Mouse (Mus musculus) liver, embryonic 12.5 days (tissue): ENCODE measurements around the gene Wdr18. TPM values are rescaled to one million over a fixed set of nuclear protein-coding genes. Genes with fewer than 3 reads are reported as not detected.
A peak's percentile ranks its signal among the peaks of the same experiment; 100 is the strongest.

ENCODE experiments used
- ATAC-seq: fragments of 200-750 bp; cut with Nextera tagmentation; 2 replicates; pipeline ENCODE4 v1.8.0; 2017; ENCODE audit warnings: moderate number of reproducible peaks, mild to moderate bottlenecking, moderate library complexity
- H3K27ac ChIP-seq: fragments of 300-500 bp; sonication (generic); 2 replicates; pipeline ENCODE4 v1.5.1; 2016; ENCODE audit warnings: mild to moderate bottlenecking
- H3K27me3 ChIP-seq: fragments of 300-500 bp; sonication (generic); replicated peaks from 2 replicates; pipeline ENCODE4 v1.6.1; 2016; ENCODE audit warnings: mild to moderate bottlenecking, moderate library complexity
- H3K36me3 ChIP-seq: fragments of 300-500 bp; sonication (generic); 2 replicates; pipeline ENCODE4 v1.6.1; 2016; ENCODE audit warnings: mild to moderate bottlenecking, moderate library complexity
- H3K4me1 ChIP-seq: fragments of 300-500 bp; sonication (generic); 2 replicates; pipeline ENCODE4 v1.6.1; 2016
- H3K4me2 ChIP-seq: fragments of 300-500 bp; sonication (generic); 2 replicates; pipeline ENCODE4 v1.6.1; 2016; ENCODE audit warnings: mild to moderate bottlenecking, moderate library complexity
- H3K4me3 ChIP-seq: fragments of 300-500 bp; sonication (generic); 2 replicates; pipeline ENCODE4 v1.5.1; 2016; ENCODE audit warnings: mild to moderate bottlenecking, moderate library complexity
- H3K9ac ChIP-seq: fragments of 300-500 bp; sonication (generic); 2 replicates; pipeline ENCODE4 v1.6.1; 2016; ENCODE audit warnings: mild to moderate bottlenecking, moderate library complexity
- H3K9me3 ChIP-seq: fragments of 300-500 bp; sonication (generic); replicated peaks from 2 replicates; pipeline ENCODE4 v1.6.1; 2016; ENCODE audit warnings: mild to moderate bottlenecking, moderate library complexity
- WGBS: fragments of 180-500 bp; shearing (Covaris S2); methylation state at CpG from one replicate; pipeline ENCODE4 v1.1.7; 2016; ENCODE audit not compliant: insufficient replicate concordance; 5-methylcytosine and 5-hydroxymethylcytosine counted together
- polyA plus RNA-seq: library from polyadenylated mRNA; unstranded; fragments of >200 nt; fragmentation: Nextera tagmentation; extraction: Ambion mirVana; gene quantifications from 2 replicates; pipeline ENCODE4 v1.2.1, GENCODE M21; 2016

Gene Wdr18
- polyA plus RNA-seq, 1 experiment from 2014 or later: 114 TPM

DNA sequence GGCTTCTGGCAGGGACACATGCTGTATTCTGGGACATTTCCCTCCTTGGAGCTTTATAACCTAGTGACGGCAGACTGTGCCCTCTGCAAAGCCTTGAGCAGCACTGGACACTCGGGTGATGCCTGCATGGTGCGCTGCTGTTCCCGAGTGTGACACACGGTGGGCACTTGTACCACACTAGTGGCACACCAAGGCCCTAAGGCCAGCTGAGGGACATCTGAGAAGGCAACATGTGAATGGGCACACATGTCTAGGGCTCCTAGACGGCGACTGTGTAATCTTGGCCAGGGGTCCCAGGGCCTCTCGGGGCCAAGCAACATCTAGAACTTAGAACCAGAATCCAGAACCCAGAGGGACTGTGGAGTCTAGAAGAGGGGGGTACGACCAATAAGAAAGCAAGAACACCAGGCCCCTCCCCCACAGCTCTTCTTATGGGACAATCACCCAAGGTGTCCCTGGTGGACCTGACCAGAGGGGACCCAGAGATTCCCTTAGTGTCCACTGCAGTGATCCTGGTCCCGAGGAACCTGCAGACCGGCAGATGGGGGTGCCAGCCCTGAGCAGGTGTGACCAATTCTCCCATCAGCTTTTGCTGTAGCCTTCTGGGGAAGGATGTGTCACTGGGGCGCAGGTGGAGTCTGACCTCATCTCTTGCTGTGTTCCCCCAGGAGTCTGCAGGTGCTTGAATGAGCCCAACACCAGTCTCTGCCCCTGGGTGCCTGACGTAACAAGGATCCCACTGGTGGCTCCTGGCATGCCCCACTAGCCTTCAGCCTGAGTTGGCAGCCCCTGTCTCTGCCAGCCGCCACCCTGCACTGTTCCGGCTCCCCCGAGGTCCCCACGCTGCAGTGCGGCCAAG lies 29.8 kb upstream of the Wdr18 start:
- Histone ChIP-seq H3K4me1 (peaks cover 86% of the 10 kb centered on the region), H3K36me3 (peaks cover 51% of the 10 kb centered on the region), H3K4me3 (no peak overlapping the region), H3K9me3 (no peaks in the 10 kb centered on the region), H3K27ac (peak overlapping the region; percentile 88), H3K4me2 (peak overlapping the region; percentile 96), H3K27me3 (no peaks in the 10 kb centered on the region), H3K9ac (no peak overlapping the region)
- 86% methylated on average over 18 of the region's 18 CpGs for WGBS
- ATAC-seq: no peak

DNA sequence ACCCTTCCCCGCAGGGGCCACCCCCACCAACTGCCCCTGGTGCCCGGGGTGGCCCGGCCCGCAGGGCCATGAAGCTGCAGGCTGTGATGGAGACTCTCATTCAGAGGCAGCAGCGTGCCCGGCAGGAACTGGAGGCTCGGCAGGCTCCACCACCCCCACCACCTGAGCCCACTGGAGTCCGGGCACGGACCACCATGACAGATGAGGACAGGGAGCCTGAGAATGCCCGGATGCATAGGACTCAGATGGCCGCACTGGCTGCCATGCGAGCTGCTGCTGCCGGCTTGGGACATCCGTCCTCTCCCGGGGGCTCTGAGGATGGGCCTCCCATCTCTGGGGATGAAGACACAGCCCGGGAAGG lies 29.1 kb upstream of the Wdr18 start:
- Histone ChIP-seq H3K4me1 (peaks cover 88% of the 10 kb centered on the region), H3K27ac (no peak overlapping the region), H3K4me2 (0 out of 2 replicates have a peak overlapping the region, but pooled peaks have one; percentile 96), H3K27me3 (no peaks in the 10 kb centered on the region), H3K9ac (no peak overlapping the region), H3K36me3 (peaks cover 57% of the 10 kb centered on the region), H3K9me3 (no peaks in the 10 kb centered on the region), H3K4me3 (no peak overlapping the region)
- ATAC-seq: no peak
- WGBS: 84% methylated on average over 16 of the region's 16 CpGs

DNA sequence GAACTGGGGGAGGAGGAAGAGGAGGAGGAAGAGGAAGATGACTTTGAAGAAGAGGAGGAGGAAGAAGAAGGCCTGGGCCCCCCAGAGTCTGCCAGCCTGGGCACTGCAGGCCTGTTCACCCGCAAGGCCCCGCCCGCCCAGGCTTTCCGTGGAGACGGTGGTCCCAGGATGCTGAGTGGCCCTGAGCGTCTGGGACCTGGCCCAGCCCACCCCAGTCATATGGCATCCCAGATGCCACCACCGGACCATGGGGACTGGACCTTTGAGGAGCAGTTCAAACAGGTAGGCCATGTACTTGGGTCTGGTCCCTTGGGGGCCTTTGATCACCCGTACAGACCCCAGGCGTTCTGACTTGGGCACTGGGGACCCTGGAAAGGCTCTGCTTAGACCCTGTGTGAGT lies 28.2 kb upstream of the Wdr18 start:
- no peak for ATAC-seq
- Histone ChIP-seq H3K36me3 (peaks cover 65% of the 10 kb centered on the region), H3K27me3 (no peaks in the 10 kb centered on the region), H3K4me2 (0 out of 2 replicates have a peak overlapping the region, but pooled peaks have one; percentile 2), H3K27ac (no peak overlapping the region), H3K4me1 (peaks cover 89% of the 10 kb centered on the region), H3K4me3 (no peak overlapping the region), H3K9me3 (no peaks in the 10 kb centered on the region), H3K9ac (no peak overlapping the region)
- WGBS: 75% methylated on average over 9 of the region's 9 CpGs

DNA sequence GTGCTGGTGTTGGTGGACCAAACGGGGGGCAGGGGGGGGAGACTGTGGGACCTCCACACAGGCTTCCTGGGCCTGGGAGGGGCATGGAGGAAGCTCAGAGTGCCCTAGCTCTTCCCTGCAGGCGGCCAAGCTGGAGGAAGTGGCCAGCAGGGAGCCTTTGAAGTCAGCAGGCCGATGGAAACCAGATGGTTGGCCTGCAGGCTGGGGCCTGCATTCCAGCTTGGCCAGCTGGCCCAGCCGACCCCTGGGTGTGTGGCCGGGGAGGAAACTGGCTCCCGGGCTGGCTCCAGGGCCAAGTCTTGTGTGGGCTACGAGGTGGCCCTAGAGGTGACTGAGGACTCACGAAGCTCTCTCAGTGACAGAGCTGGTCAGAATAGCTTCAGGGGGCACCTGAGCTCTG lies 27.2 kb upstream of the Wdr18 start:
- no peak overlapping the region for H3K9ac ChIP-seq
- no peak for ATAC-seq
- peak overlapping the region; percentile 26; the same call in 1 of the 2 replicates for H3K4me2 ChIP-seq
- no peaks in the 10 kb centered on the region for H3K27me3 ChIP-seq
- H3K27ac ChIP-seq: peak overlapping the region; percentile 18; the same call in 1 of the 2 replicates
- peaks cover 73% of the 10 kb centered on the region for H3K36me3 ChIP-seq
- WGBS: 55% methylated on average over 8 of the region's 8 CpGs
- H3K9me3 ChIP-seq: no peaks in the 10 kb centered on the region
- peaks cover 98% of the 10 kb centered on the region for H3K4me1 ChIP-seq
- H3K4me3 ChIP-seq: no peak overlapping the region

DNA sequence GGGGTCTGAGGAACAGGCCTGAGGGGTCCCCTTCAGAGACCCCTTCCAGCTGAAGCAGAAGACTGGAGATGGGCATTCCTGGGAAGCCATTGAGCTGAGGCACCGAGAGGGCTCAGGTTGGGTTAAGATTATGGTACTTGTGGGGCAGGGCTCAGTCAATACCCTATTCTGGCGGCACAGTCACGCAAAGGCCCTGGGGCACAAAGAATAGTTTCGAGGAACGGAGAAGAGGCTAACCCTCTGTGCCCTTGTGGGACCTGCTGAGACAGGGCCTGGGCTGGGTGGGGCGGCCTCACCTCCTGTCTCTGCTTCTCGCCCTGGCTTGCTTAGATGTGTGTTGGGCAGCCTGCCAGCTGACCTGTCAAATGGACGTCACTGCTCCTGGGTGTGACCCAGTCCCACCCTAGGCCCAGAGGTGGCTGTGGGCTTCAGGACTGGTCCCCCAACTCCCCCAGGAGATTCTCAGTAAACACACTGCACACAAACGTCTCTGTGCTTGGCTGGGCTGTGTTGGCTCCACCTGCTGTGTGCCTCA lies 26.7 kb upstream of the Wdr18 start:
- H3K9me3 ChIP-seq: no peaks in the 10 kb centered on the region
- H3K9ac ChIP-seq: 0 out of 2 replicates have a peak overlapping the region, but pooled peaks have one; percentile 4
- H3K27ac ChIP-seq: 0 out of 2 replicates have a peak overlapping the region, but pooled peaks have one; percentile 18
- 69% methylated on average over 9 of the region's 9 CpGs for WGBS
- peaks cover 98% of the 10 kb centered on the region for H3K4me1 ChIP-seq
- ATAC-seq: no peak
- peaks cover 78% of the 10 kb centered on the region for H3K36me3 ChIP-seq
- H3K4me2 ChIP-seq: 0 out of 2 replicates have a peak overlapping the region, but pooled peaks have one; percentile 26
- H3K27me3 ChIP-seq: no peaks in the 10 kb centered on the region
- no peak overlapping the region for H3K4me3 ChIP-seq

DNA sequence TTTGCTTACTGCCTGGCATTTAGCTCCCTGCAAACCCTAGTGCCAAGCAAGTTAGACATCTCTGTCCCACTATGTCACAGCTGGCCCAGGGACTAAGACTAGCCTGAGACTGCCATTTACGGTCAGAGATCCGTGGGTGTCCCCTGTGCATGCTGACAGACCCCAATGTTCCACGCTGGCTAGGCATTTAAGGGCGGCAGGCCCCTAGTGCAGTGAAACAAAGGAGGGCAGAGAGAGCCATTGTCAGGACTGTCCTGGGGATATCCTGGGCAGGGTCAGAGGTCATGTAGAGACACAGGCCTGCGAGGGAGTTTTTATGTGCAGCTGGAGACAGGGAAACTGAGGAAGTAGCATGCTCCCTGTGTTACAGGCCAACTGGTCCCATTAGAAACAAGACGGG lies 26.1 kb upstream of the Wdr18 start:
- H3K4me3 ChIP-seq: no peak overlapping the region
- 0 out of 2 replicates have a peak overlapping the region, but pooled peaks have one; percentile 4 for H3K9ac ChIP-seq
- peaks cover 82% of the 10 kb centered on the region for H3K36me3 ChIP-seq
- 72% methylated on average over 6 of the region's 6 CpGs for WGBS
- H3K27me3 ChIP-seq: no peaks in the 10 kb centered on the region
- 0 out of 2 replicates have a peak overlapping the region, but pooled peaks have one; percentile 6 for H3K4me2 ChIP-seq
- ATAC-seq: no peak
- H3K27ac ChIP-seq: 0 out of 2 replicates have a peak overlapping the region, but pooled peaks have one; percentile 18
- no peaks in the 10 kb centered on the region for H3K9me3 ChIP-seq
- peaks cover 98% of the 10 kb centered on the region for H3K4me1 ChIP-seq

DNA sequence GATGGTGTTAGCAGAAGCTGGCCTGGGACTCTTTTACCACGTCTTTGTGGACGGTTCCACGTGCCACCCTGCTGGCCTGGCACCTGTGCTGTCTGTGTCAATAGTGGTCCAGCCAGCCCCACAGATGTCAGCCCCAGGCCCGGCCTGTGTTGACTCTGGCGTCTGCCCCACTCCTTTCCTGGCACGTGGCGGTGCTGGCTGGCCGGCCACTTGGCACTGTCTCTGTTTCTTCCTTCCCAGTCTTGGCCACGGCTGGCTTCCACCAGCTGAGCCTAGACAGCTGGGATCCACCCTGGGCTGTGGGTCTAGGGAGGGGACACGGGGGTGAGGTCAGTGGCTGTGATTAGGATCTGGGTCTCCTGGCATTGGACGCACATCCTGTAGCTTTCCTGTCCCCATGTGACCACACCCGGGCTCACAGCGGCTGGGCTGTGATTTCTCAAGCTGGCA lies 25.7 kb upstream of the Wdr18 start:
- ATAC-seq: no peak
- no peak overlapping the region for H3K4me3 ChIP-seq
- H3K36me3 ChIP-seq: peaks cover 83% of the 10 kb centered on the region
- H3K27me3 ChIP-seq: no peaks in the 10 kb centered on the region
- H3K9ac ChIP-seq: no peak overlapping the region
- peak overlapping the region; percentile 6; the same call in 1 of the 2 replicates for H3K4me2 ChIP-seq
- H3K4me1 ChIP-seq: peaks cover 98% of the 10 kb centered on the region
- peak overlapping the region; percentile 29; the same call in 1 of the 2 replicates for H3K27ac ChIP-seq
- no peaks in the 10 kb centered on the region for H3K9me3 ChIP-seq
- WGBS: 65% methylated on average over 13 of the region's 13 CpGs

DNA sequence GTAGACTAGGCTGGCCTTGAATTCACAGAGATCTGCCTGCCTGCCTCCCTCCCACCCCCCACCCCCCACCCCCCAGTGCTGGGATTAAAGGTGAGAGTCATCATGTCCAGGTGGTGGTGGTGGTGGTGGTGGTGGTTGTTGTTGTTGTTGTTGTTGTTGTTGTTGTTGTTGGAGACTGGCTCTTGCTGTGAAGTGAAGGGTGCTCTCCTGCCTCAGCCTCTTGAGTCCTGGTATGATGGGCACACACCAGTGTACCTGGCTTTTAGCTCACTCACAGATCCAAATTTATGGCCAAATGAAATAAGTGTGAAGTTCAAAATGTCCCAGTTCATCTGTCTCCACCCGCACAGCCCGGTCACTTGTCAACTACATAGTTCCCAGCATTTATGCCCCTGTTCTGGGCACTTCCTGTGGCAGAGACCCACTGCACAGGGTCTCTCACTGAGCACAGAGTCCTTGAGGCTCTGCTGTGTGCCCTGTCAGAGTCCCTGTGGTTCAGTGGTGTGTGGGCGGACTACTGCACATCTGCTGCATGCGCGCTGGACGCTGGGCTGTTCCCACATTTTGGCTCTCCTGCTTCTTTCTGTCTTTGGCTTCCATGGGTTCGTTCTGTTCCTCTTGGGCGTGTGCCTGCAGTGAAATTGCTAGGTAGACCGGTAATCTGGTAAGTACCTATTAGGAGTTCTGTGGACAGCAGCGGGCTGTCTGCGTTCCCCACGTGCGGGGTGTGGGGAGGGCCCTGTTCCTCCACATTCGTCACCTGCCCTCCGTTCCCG lies 25.0 kb upstream of the Wdr18 start:
- Histone ChIP-seq H3K36me3 (peaks cover 84% of the 10 kb centered on the region), H3K4me1 (peaks cover 98% of the 10 kb centered on the region)
- ATAC-seq: no peak

DNA sequence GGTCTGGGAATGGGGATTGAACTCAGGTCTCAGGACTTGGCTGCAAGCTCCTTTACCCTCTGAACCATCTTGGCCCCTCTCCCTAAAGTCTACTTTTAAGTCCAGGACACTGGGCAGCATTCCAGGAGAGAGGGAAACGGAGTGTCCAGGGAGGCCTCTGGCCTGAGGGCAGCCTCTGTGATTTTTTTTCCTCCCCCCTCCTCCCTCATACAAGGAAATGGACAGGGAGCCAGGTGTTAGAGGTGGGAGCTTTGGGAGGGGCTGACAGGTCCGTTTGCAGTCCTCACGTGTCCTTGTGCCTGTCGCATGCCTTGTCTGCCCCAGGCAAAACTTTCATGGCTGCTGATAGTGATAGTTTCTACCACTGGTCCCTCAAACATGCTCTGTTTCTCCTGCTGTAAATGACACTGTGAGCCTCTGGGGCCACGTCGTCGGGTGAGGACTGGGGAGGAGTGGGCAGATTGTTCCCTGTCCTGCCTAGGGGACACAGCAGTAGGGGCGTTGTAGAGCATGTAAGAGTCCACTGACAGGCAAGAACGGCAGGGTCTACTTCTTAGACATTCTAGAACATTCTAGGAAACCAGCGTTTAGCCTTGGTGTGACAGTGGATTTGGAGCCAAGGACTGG lies 23.6 kb upstream of the Wdr18 start:
- no peak overlapping the region for H3K9ac ChIP-seq
- H3K36me3 ChIP-seq: peaks cover 79% of the 10 kb centered on the region
- ATAC-seq: no peak

More for the DNA sequence above, 25.0 kb upstream of the Wdr18 start:
- H3K27me3 ChIP-seq: no peaks in the 10 kb centered on the region
- 0 out of 2 replicates have a peak overlapping the region, but pooled peaks have one; percentile 29 for H3K27ac ChIP-seq
- H3K9me3 ChIP-seq: no peaks in the 10 kb centered on the region
- H3K9ac ChIP-seq: no peak overlapping the region
- no peak overlapping the region for H3K4me3 ChIP-seq
- WGBS: 86% methylated on average over 16 of the region's 16 CpGs
- H3K4me2 ChIP-seq: no peak overlapping the region

DNA sequence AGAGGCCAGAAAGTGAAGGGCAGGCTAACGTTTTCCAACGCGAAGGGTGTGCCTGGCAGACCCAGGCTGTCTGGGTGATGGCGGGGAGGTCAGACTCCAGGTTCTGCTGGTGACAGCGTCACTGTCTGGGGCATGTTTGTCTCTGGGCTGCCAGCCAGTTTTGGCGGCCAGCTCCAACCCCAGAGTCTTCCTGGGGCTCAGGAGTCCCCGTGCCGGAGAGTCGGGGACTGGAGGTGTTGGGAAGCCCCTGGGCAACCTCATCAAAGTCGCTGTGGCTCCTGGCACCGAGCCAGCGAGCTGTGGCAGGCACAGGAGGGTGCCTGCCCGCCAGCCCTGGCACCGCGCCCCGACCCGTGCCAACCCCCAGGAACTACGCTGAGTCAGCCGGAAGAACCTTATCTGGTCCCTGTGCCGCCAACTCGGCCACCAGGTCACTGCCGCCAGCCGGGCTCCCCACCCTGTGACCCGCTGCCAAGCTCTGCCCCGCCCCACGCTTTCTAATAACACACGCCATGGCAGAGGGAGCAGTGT lies 23.0 kb upstream of the Wdr18 start:
- H3K4me1 ChIP-seq: peaks cover 92% of the 10 kb centered on the region
- H3K9ac ChIP-seq: no peak overlapping the region
- H3K27ac ChIP-seq: peak overlapping the region; percentile 71
- 0 out of 2 replicates have a peak, but pooled peaks have one; percentile 5 for ATAC-seq
- no peaks in the 10 kb centered on the region for H3K9me3 ChIP-seq
- no peak overlapping the region for H3K4me3 ChIP-seq
- H3K27me3 ChIP-seq: no peaks in the 10 kb centered on the region
- peaks cover 79% of the 10 kb centered on the region for H3K36me3 ChIP-seq
- WGBS: 72% methylated on average over 27 of the region's 27 CpGs
- H3K4me2 ChIP-seq: peak overlapping the region; percentile 9

More for the DNA sequence above, 23.6 kb upstream of the Wdr18 start:
- Histone ChIP-seq H3K27ac (peak overlapping the region; percentile 71), H3K4me3 (no peak overlapping the region), H3K27me3 (no peaks in the 10 kb centered on the region), H3K4me1 (peaks cover 92% of the 10 kb centered on the region), H3K4me2 (peak overlapping the region; percentile 9; the same call in 1 of the 2 replicates), H3K9me3 (no peaks in the 10 kb centered on the region)
- 63% methylated on average over 10 of the region's 10 CpGs for WGBS
